Mouse (Mus musculus) activated CD4-positive, CD25-positive, alpha-beta regulatory T cell, adult 9 weeks (primary cell): Measurements from ENCODE around the gene Olfr1272. TPM values are rescaled to one million over a fixed set of nuclear protein-coding genes. Genes with fewer than 3 reads are reported as not detected.

Experiments
- polyA plus RNA-seq: library from polyadenylated mRNA; unstranded; fragments of 100-300 nt; shearing (Covaris generic); gene quantifications from one replicate; pipeline ENCODE4 v1.2.1, GENCODE M21; 2017

The Olfr1272 gene
- polyA plus RNA-seq = not detected

DNA sequence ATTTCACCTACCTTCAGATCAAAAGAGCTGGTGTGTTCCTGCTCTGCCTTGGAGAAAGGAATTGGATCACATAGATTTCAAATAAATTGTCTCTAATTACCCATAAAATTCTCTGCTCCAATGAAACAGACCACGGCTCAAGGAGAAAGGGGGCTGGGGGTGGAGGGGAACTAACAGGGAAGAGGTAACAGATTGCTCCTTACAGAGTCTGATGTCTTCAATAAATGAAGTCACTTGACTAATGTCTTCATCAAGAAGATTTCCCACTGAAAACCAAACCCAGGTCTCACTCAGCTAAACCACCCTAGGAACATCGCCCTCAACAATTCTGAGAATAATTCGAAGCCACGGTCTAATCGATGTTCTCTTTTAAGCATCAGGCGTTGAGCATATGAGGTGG is at the start of gene Olfr1272:
Gene Olfr1272, minus strand, starts transcription at position 101 of the 400 bp plus-strand sequence.

DNA sequence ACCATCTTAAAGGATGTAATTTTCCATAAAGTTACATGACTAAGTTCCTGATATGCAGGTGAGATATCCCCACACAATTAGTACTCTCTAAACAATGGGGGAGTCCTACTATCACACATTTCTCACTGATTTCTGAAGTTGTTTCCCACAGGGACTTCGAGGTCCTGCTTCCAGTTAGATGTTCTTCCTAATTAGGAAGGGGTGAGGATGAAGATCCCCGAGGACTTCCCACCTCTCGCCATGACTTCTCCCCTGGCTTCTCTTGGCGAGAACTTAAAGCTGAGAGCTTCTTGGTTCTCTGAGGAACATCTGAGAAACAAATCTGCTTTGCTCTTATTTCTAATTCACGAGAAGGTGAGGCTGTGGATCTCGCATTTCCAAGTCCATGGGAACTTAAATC is 29.3 kb upstream of the Olfr1272 start, which contains the start of gene Gm13769:
Gene Gm13769, plus strand, starts transcription at position 301 of the 400 bp plus-strand sequence.

DNA sequence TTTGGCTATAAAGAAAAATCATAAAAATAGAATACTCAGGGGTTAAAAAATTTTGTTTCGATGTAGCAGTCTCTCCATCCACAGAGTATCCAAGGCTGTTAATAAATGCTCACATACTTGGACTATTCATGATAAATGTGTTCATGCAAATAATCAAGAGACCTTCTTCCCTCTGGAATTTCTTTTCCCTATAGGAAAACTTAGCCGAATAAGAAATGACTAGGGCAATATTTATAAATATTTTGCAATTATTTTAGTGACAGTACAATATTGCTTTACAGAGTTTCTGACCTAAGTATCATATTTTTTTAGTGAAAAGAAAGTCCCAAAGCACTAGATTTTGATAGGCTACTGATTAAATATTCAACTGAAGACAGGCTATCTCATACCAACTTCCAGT is 21.7 kb downstream of the Olfr1272 start, which contains the start of gene Olfr1271:
Gene Olfr1271, minus strand, starts transcription at position 101 of the 400 bp plus-strand sequence.

DNA sequence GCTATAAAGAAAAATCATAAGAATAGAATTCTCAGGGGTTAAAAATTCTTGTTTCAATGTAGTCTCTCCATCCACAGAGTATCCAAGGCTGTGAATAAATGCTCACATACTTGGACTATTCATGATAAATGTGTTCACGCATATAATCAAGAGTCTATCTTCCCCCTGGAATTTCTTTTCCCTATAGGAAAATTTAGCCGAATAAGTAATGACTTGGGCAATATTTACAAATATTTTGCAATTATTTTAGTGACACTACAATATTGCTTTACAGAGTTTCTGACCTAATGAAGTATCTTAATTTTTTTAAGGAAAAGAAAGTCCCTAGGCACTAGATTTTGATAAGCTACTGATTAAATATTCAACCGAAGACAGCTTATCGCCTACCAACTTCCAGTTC is 35.1 kb downstream of the Olfr1272 start, which contains the start of gene Olfr142:
Gene Olfr142, minus strand, starts transcription at position 101 of the 400 bp plus-strand sequence.

Other genes starting within 250 kb of the Olfr1272 start
- not detected for gene Olfr140, start 229.2 kb downstream of the Olfr1272 start, polyA plus RNA-seq
- not detected for gene Olfr1269, start 171.4 kb downstream of the Olfr1272 start, polyA plus RNA-seq
- not detected for gene Olfr32, start 150.5 kb downstream of the Olfr1272 start, polyA plus RNA-seq
- gene Olfr1270, start 139.8 kb downstream of the Olfr1272 start, polyA plus RNA-seq = not detected
- gene Olfr1506, start 68.3 kb downstream of the Olfr1272 start, polyA plus RNA-seq = not detected
- gene Olfr142, start 35.2 kb downstream of the Olfr1272 start, polyA plus RNA-seq = not detected
- not detected for gene Olfr1271, start 21.8 kb downstream of the Olfr1272 start, polyA plus RNA-seq
- gene Gm13769, start 29.4 kb upstream of the Olfr1272 start, polyA plus RNA-seq = not detected
- gene Olfr1274-ps, start 105.8 kb upstream of the Olfr1272 start, polyA plus RNA-seq = not detected